Mouse (Mus musculus) small intestine, adult 2 months (tissue): Measurements from ENCODE around the gene Sds. TPM values are rescaled to one million over a fixed set of nuclear protein-coding genes. Genes with fewer than 3 reads are reported as not detected.

Experiments
- H3K27ac ChIP-seq: fragments of 200-500 bp; 2 replicates; pipeline ENCODE4 v1.5.1; 2012; ENCODE audit warnings: low read depth, low read length, control low read depth, inconsistent platforms; ENCODE audit not compliant: insufficient read depth
- H3K27me3 ChIP-seq: fragments of 200-500 bp; 2 replicates; pipeline ENCODE4 v1.6.1; 2012; ENCODE audit warnings: mild to moderate bottlenecking, moderate library complexity, low read length, inconsistent platforms; ENCODE audit not compliant: control insufficient read depth, insufficient read depth
- H3K36me3 ChIP-seq: fragments of 200-500 bp; 2 replicates; pipeline ENCODE4 v1.6.1; 2012; ENCODE audit warnings: mild to moderate bottlenecking, low read length, control low read depth, inconsistent platforms; ENCODE audit not compliant: control insufficient read depth, insufficient read depth
- H3K4me1 ChIP-seq: fragments of 200-500 bp; 2 replicates; pipeline ENCODE4 v1.6.1; 2012; ENCODE audit warnings: low read length, inconsistent platforms, mixed read lengths; ENCODE audit not compliant: control insufficient read depth, insufficient read depth, insufficient read length
- H3K4me3 ChIP-seq: fragments of 200-500 bp; 2 replicates; pipeline ENCODE4 v1.5.1; 2012; ENCODE audit warnings: low read depth, mild to moderate bottlenecking, control low read depth, inconsistent platforms, low read length, moderate library complexity
- CTCF ChIP-seq: fragments of 200-500 bp; IDR thresholded peaks from 2 replicates; pipeline ENCODE4 v1.5.1; 2012; ENCODE audit warnings: low read depth, mild to moderate bottlenecking, control low read depth, inconsistent platforms, low read length, moderate library complexity, mixed read lengths; ENCODE audit not compliant: insufficient replicate concordance, insufficient read length; ENCODE audit errors: extremely low read depth
- POLR2A ChIP-seq: fragments of 200-500 bp; IDR thresholded peaks from 2 replicates; pipeline ENCODE4 v1.6.1; 2012; ENCODE audit warnings: low read depth, mild to moderate bottlenecking, control low read depth, inconsistent platforms, low read length, moderate library complexity
- WGBS: fragments of 180-500 bp; shearing (Covaris S2); methylation state at CpG from one replicate; pipeline ENCODE4 v1.1.7; 2018; 5-methylcytosine and 5-hydroxymethylcytosine counted together
- polyA plus RNA-seq: library from polyadenylated mRNA; depleted of rRNA; stranded (reverse); fragments of >200 nt; gene quantifications from 2 replicates; pipeline ENCODE4 v1.2.3, GENCODE M21; 2012; rRNA removed

The Sds gene
- polyA plus RNA-seq, result not detected in 2 replicates

GRCm38 (mm10) chr5:120476296-120476695 lies at the start of gene Sds:
Gene Sds (plus strand): TSS chr5:120476526.
- Histone ChIP-seq H3K4me3 (no peak within 1 kb of the TSS), H3K27ac (no peak within 1 kb of the TSS), H3K4me1 (peaks cover 4% of the 10 kb centered on the region; the same call in 1 of the 2 replicates), H3K36me3 (no peaks in the 10 kb centered on the region), H3K27me3 (no peaks in the 10 kb centered on the region)
- TF ChIP-seq CTCF, result no peak
- no peak for TF ChIP-seq POLR2A
- 34% methylated on average over 13 of the region's 13 CpGs for WGBS

DNA sequence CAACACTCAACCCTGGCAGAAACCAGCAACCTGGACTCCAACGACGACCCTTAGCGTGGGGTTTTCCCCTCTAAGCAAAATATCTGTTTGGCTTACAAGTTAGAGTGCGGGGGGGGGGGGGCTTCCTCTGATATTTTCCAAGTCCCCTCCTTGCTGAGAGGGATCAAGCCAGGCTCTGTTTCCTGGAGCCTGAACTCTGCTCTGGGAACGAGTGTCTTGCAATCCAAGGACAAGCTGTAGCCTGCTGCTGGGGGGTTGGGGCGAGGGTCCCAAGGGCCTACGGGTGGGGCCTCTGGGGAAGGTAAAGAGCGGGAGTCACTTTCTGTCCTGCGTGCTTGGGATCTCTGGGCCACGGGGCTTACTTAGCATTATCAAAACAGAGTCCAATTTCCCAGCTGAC lies 49.8 kb upstream of the Sds start:
- Histone ChIP-seq H3K27ac (no peak overlapping the region), H3K27me3 (peaks cover 67% of the 10 kb centered on the region), H3K36me3 (no peaks in the 10 kb centered on the region), H3K4me1 (no peaks in the 10 kb centered on the region), H3K4me3 (no peak overlapping the region)
- WGBS, result 2% methylated on average over 10 of the region's 10 CpGs
- TF ChIP-seq CTCF, result no peak
- TF ChIP-seq POLR2A, result no peak

- H3K27me3 ChIP-seq, result peaks cover 74% of the 10 kb centered on the region
- 3% methylated on average over 33 of the region's 33 CpGs for WGBS
These were observed 48.8 kb upstream of the Sds start for GRCm38 (mm10) chr5:120427451-120427938.

GRCm38 (mm10) chr5:120428189-120428838 lies 48.0 kb upstream of the Sds start:
- H3K36me3 ChIP-seq, result no peaks in the 10 kb centered on the region
- WGBS, result 3% methylated on average over 21 of the region's 21 CpGs
- TF ChIP-seq POLR2A (no peak), CTCF (no peak)
- no peak overlapping the region for H3K4me3 ChIP-seq
- H3K4me1 ChIP-seq, result no peaks in the 10 kb centered on the region
- H3K27me3 ChIP-seq, result peaks cover 81% of the 10 kb centered on the region
- no peak overlapping the region for H3K27ac ChIP-seq

More at GRCm38 (mm10) chr5:120427451-120427938, 48.8 kb upstream of the Sds start:
- Histone ChIP-seq H3K4me3 (no peak overlapping the region), H3K27ac (no peak overlapping the region), H3K36me3 (no peaks in the 10 kb centered on the region), H3K4me1 (no peaks in the 10 kb centered on the region)
- TF ChIP-seq POLR2A, result no peak
- TF ChIP-seq CTCF, result no peak

DNA sequence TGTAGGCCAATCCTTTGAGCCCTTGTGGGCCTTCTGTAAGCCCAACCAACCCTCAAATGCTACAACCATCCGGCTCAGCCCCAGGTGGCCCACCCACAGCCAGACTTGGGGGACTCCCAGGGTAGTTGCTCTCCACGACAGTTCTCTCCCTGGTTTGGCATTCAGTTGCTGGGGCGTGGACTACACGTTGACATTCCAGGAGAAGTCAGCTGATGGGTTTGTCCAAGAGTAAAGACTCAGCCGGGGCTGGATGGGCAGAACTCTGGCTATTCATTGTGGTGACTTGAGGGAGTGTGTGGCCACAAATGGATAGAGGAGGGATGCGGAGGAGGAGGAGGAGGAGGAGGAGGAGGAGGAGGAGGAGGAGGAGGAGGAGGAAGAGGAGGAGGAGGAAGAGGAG lies 47.3 kb upstream of the Sds start:
- H3K4me3 ChIP-seq, result no peak overlapping the region
- H3K27me3 ChIP-seq, result peaks cover 83% of the 10 kb centered on the region
- 3% methylated on average over 5 of the region's 6 CpGs for WGBS
- H3K4me1 ChIP-seq, result no peaks in the 10 kb centered on the region
- no peak overlapping the region for H3K27ac ChIP-seq
- no peak for TF ChIP-seq POLR2A
- no peaks in the 10 kb centered on the region for H3K36me3 ChIP-seq

GRCm38 (mm10) chr5:120429692-120430091 lies 46.6 kb upstream of the Sds start:
- H3K27me3 ChIP-seq, result peaks cover 83% of the 10 kb centered on the region
- no peak overlapping the region for H3K4me3 ChIP-seq
- no peak overlapping the region for H3K27ac ChIP-seq
- TF ChIP-seq POLR2A (no peak), CTCF (no peak)
- no peaks in the 10 kb centered on the region for H3K36me3 ChIP-seq
- WGBS, result 11% methylated on average over 6 of the region's 6 CpGs
- H3K4me1 ChIP-seq, result no peaks in the 10 kb centered on the region

DNA sequence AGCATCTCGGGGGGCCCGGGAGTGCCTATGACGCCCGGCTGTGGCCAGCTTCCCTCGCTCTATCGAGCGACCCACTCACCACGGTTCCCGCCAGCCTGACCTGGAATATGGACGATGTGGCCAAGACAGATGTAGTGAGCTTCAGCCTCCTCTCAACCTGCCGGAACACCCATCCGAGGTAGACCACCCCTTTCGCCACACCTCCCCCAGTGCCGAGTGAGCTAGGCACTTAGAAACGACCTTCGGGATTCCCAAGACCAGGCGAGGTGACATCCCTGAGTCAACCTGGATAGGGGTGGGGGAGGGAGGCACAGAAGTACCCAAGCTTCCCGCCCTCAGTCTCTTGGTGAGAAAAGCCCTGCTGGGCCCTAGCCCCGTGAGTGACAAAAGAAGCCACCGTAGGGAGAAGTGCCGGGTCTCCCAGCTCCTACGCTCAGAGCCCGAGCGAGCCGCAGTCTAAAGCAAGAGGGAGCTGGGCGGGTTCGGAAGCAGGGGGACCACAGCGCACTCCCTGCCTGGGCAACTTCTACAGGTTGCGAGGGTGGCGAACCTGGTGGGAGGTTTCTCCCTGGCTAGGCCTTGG lies 45.2 kb upstream of the Sds start:
- H3K27ac ChIP-seq, result no peak overlapping the region
- peaks cover 85% of the 10 kb centered on the region for H3K27me3 ChIP-seq
- TF ChIP-seq CTCF, result no peak
- no peak for TF ChIP-seq POLR2A
- H3K36me3 ChIP-seq, result no peaks in the 10 kb centered on the region
- H3K4me3 ChIP-seq, result no peak overlapping the region
- H3K4me1 ChIP-seq, result peaks cover 4% of the 10 kb centered on the region; the same call in 1 of the 2 replicates
- 5% methylated on average over 30 of the region's 30 CpGs for WGBS
